Mouse (Mus musculus) C2C12 (cell line): ENCODE results near the gene Sel1l3. TPM values are rescaled to one million over a fixed set of nuclear protein-coding genes. Genes with fewer than 3 reads are reported as not detected.

Source experiments
- H3K27me3 ChIP-seq: one replicate; pipeline ENCODE4 v1.6.1; 2011; ENCODE audit not compliant: control insufficient read depth, insufficient read depth, insufficient read length
- H3K36me3 ChIP-seq: one replicate; pipeline ENCODE4 v1.6.1; 2011; ENCODE audit not compliant: control insufficient read depth, insufficient read depth
- H3K4me3 ChIP-seq: one replicate; pipeline ENCODE4 v1.5.1; 2011; ENCODE audit warnings: mild to moderate bottlenecking, control low read depth; ENCODE audit not compliant: poor library complexity, insufficient read depth, severe bottlenecking
- H3K79me2 ChIP-seq: one replicate; pipeline ENCODE4 v1.6.1; 2011; ENCODE audit not compliant: control insufficient read depth, insufficient read depth
- H3K79me3 ChIP-seq: one replicate; pipeline ENCODE4 v1.6.1; 2011; ENCODE audit warnings: low read depth, control low read depth
- H3ac ChIP-seq: one replicate; pipeline ENCODE3; 2011; ENCODE audit warnings: low read depth; ENCODE audit not compliant: control insufficient read depth, insufficient read length
- CEBPB ChIP-seq: IDR thresholded peaks from one replicate; pipeline ENCODE4 v1.6.1; 2011; ENCODE audit warnings: low read depth, mild to moderate bottlenecking, control low read depth, moderate library complexity
- CTCF ChIP-seq: IDR thresholded peaks from one replicate; pipeline ENCODE4 v1.5.1; 2011; ENCODE audit not compliant: control insufficient read depth, insufficient read depth, insufficient read length
- FOSL1 ChIP-seq: IDR thresholded peaks from one replicate; pipeline ENCODE4 v1.8.0; 2011; ENCODE audit warnings: mild to moderate bottlenecking, low read length; ENCODE audit not compliant: poor library complexity, insufficient read depth, severe bottlenecking
- MAX ChIP-seq: IDR thresholded peaks from one replicate; pipeline ENCODE4 v1.6.1; 2011; ENCODE audit warnings: mild to moderate bottlenecking, control low read depth
- MYOD1 ChIP-seq: IDR thresholded peaks from one replicate; pipeline ENCODE4 v1.6.1; 2011; ENCODE audit warnings: low read depth; ENCODE audit not compliant: control insufficient read depth, insufficient read length
- MYOG ChIP-seq: IDR thresholded peaks from one replicate; pipeline ENCODE4 v1.6.1; 2011; ENCODE audit not compliant: control insufficient read depth, insufficient read length; ENCODE audit errors: extremely low read depth
- USF1 ChIP-seq: IDR thresholded peaks from one replicate; pipeline ENCODE4 v1.6.1; 2011; ENCODE audit warnings: low read depth, mild to moderate bottlenecking, control low read depth, moderate library complexity
- polyA plus RNA-seq: library from polyadenylated mRNA; unstranded; fragments of >200 nt; fragmentation: generic; extraction: Trizol; gene quantifications from one replicate; pipeline ENCODE4 v1.2.1, GENCODE M21; 2012; ENCODE audit warnings: missing spikeins

Sel1l3 gene
- polyA plus RNA-seq, 1 experiment: not detected

DNA sequence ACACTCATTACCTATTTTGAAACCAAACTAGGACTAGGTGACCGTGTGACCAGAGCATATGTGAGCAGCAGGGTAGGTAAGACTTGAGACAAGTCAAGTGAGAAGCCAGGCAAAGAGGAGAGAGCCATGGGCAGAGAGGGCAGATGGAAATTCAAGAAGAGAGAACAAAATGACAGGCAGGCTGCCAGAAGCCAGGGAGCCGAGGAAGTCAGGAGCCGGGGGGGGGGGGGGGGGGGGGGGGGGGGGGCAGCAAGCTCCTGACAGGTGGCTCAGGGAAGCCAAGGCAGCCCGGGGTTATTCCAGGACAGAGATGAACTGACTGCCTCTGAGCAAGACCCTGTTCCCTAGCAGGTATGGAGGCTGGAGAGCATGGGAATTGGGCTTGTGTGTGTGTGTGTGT, 37.7 kb downstream of the Sel1l3 start:
- TF ChIP-seq CTCF: no peak
- TF ChIP-seq FOSL1: no peak
- no peak for TF ChIP-seq CEBPB
- TF ChIP-seq MAX: no peak
- TF ChIP-seq MYOD1: no peak
- no peak for TF ChIP-seq USF1
- TF ChIP-seq MYOG: no peak
- Histone ChIP-seq H3K27me3 (peaks cover 28% of the 10 kb centered on the region), H3ac (no peak overlapping the region), H3K79me2 (no peaks in the 10 kb centered on the region), H3K79me3 (no peaks in the 10 kb centered on the region), H3K36me3 (no peaks in the 10 kb centered on the region), H3K4me3 (no peak overlapping the region)

DNA sequence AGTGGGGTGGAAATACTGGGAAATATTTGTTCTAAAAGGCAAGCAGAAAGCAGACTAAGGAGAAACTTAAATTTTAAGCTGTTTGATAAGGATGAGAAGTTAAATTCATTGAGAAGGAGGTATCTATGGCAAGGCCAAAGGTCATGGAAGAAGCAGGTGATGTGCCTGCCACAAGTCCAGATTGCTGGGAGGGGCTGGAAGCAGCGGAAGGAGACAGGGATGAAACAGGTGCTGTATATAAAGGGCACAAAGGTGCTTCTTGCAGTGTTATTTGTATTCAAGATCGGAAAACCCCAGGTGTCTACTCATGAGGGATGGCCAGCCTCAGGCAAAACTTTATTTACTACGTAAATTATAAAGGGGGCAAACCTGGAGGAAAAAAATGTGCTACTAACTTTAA, 38.5 kb downstream of the Sel1l3 start:
- H3K79me2 ChIP-seq: no peaks in the 10 kb centered on the region
- no peaks in the 10 kb centered on the region for H3K36me3 ChIP-seq
- H3K79me3 ChIP-seq: no peaks in the 10 kb centered on the region
- no peak overlapping the region for H3K4me3 ChIP-seq
- no peak overlapping the region for H3ac ChIP-seq
- peaks cover 36% of the 10 kb centered on the region for H3K27me3 ChIP-seq
- TF ChIP-seq CTCF: no peak
- no peak for TF ChIP-seq CEBPB
- no peak for TF ChIP-seq MYOD1
- TF ChIP-seq FOSL1: no peak
- no peak for TF ChIP-seq MYOG
- no peak for TF ChIP-seq MAX
- TF ChIP-seq USF1: no peak

GRCm38 (mm10) chr5:53174461-53174860, 39.3 kb downstream of the Sel1l3 start:
- no peak overlapping the region for H3ac ChIP-seq
- no peaks in the 10 kb centered on the region for H3K79me2 ChIP-seq
- H3K79me3 ChIP-seq: no peaks in the 10 kb centered on the region
- no peak for TF ChIP-seq MAX
- no peak for TF ChIP-seq CTCF
- TF ChIP-seq CEBPB: no peak
- no peak overlapping the region for H3K4me3 ChIP-seq
- H3K36me3 ChIP-seq: no peaks in the 10 kb centered on the region
- H3K27me3 ChIP-seq: peaks cover 32% of the 10 kb centered on the region

DNA sequence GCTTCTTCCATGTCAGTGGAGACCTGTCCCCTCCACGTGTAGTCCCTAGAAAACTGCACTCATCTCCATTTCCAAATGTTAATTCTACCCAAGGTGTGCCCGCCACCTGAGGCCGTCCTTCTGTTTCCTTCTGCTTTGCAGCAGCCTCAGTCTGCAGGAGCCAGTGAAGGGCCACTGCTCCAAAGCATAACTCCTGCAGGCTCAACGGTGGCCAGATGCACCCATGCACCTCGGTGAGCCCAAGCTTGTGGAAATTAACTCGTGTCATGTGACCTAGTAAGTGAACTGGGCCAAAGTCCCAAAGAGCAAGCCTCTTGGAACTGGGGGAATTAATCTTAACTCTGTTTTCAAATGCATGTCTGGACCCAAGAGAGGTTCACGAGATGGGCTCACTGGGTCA, 40.8 kb downstream of the Sel1l3 start:
- H3K27me3 ChIP-seq: peaks cover 43% of the 10 kb centered on the region
- H3K4me3 ChIP-seq: no peak overlapping the region
- no peaks in the 10 kb centered on the region for H3K79me2 ChIP-seq
- no peak overlapping the region for H3ac ChIP-seq
- no peaks in the 10 kb centered on the region for H3K79me3 ChIP-seq
- TF ChIP-seq USF1: no peak
- no peaks in the 10 kb centered on the region for H3K36me3 ChIP-seq

DNA sequence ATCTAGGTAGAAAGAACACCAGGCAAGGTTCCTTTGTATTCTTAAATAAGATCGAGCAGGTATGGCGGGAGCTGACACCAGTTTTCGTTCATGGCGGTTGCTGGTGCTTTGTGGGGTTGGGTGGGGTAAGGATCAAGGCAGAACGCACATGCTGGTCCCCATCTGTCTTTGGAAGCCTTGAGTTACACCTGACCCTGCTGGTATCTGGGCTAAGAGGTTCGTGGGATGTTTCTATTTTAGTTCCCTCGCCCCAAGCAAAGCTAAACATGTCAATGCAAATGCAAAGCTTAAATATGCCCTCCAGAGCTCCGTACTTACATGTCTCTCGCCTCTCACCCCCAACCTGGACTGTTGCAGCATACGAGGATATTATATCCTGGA, 41.5 kb downstream of the Sel1l3 start:
- Histone ChIP-seq H3K4me3 (no peak overlapping the region), H3K79me2 (no peaks in the 10 kb centered on the region), H3K36me3 (no peaks in the 10 kb centered on the region), H3K79me3 (no peaks in the 10 kb centered on the region), H3K27me3 (peaks cover 44% of the 10 kb centered on the region), H3ac (no peak overlapping the region)
- TF ChIP-seq CEBPB: no peak

GRCm38 (mm10) chr5:53171611-53172255, 42.0 kb downstream of the Sel1l3 start:
- Histone ChIP-seq H3K79me2 (no peaks in the 10 kb centered on the region), H3K27me3 (peaks cover 48% of the 10 kb centered on the region), H3K79me3 (no peaks in the 10 kb centered on the region), H3K36me3 (no peaks in the 10 kb centered on the region), H3ac (no peak overlapping the region), H3K4me3 (no peak overlapping the region)
- TF ChIP-seq MAX: no peak
- no peak for TF ChIP-seq USF1
- no peak for TF ChIP-seq FOSL1
- no peak for TF ChIP-seq CEBPB
- TF ChIP-seq MYOD1: no peak
- no peak for TF ChIP-seq MYOG
- TF ChIP-seq CTCF: no peak
